In the genomic region with DNA sequence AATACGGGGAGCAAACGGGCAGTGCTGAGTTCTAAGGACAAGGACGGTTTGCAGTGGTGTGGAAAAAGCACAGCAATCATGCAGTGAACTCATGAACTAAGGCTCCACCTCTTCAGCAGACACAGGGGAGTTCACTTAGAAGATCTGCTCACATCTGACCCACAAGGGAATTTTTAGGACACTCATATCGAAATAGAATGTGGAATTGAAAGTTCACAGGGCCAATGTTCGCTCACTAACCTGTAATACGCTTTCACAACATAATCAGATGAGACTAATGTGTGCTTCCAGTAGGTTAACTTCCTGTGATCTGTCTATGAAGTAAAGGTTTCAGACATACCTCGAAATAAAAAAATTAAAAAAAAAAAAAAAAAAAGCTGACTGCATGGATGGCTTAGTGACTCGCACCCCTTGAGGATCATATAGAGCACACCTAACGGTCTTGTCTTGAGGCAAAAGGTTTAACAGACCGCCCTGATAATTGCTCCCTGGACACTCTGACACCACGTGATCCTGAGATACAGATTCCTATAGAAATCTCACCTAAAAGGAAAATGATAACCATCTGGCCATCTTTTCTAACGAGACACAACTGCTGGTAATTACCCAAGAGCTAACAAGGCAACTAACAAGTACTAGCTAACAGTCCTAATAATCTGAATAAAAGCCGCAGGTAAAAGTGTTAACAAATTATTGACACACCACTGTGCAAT, we compare ENCODE assay signal across 19 mouse cellular contexts.
A peak's percentile ranks its signal among the peaks of the same experiment; 100 is the strongest.
DNase-seq lines count a peak whose midpoint lies in the region; ATAC-seq and TF ChIP-seq lines count a peak whose summit lies in the region.
"Had no signal": no experiment of that assay in that cellular context is flagged by ENCODE, and none has a peak within 500 bp of the region (broad histone marks: within the 10 kb centered on the region; RNA-seq: fewer than 3 reads in every experiment).

No protein-coding gene starts in this region.

- no peaks in the 10 kb centered on the region for H3K36me3 ChIP-seq in liver, adult 2 months (ENCODE audit: control insufficient read depth, insufficient read depth, low read length)
- H3K36me3 ChIP-seq in liver, postnatal 0 days (replicated peaks; ENCODE audit: insufficient read depth, low read length) = no peaks in the 10 kb centered on the region
- H3K36me3 ChIP-seq in midbrain, embryonic 16.5 days (ENCODE audit: control insufficient read depth, insufficient read depth, low read length) = no peaks in the 10 kb centered on the region
- H3K36me3 ChIP-seq: embryonic facial prominence, embryonic 12.5 days; heart, embryonic 12.5 days; hindbrain, embryonic 15.5 days had no signal

- no peak overlapping the region; the same call in 1 of the 2 replicates for H3K27ac ChIP-seq in liver, adult 2 months (replicated peaks; ENCODE audit: insufficient read depth, low read depth, low read length)
- no peak overlapping the region for H3K27ac ChIP-seq in liver, postnatal 0 days (ENCODE audit: low read depth)
- no peak overlapping the region for H3K27ac ChIP-seq in midbrain, embryonic 16.5 days (ENCODE audit: low read length)
- H3K27ac ChIP-seq: embryonic facial prominence, embryonic 12.5 days; gastrocnemius, adult 2 months; hindbrain, embryonic 15.5 days had no signal

- no peaks in the 10 kb centered on the region for H3K9me3 ChIP-seq in liver, postnatal 0 days (ENCODE audit: low read length)
- no peaks in the 10 kb centered on the region for H3K9me3 ChIP-seq in midbrain, embryonic 16.5 days (replicated peaks; ENCODE audit: control insufficient read depth, low read length, poor library complexity, severe bottlenecking)
- H3K9me3 ChIP-seq: embryonic facial prominence, embryonic 12.5 days; heart, embryonic 12.5 days; hindbrain, embryonic 15.5 days had no signal

- no peak overlapping the region for H3K9ac ChIP-seq in liver, adult 2 months (ENCODE audit: low read depth, low read length)
- no peak overlapping the region for H3K9ac ChIP-seq in liver, postnatal 0 days (replicated peaks)
- no peak overlapping the region for H3K9ac ChIP-seq in midbrain, embryonic 16.5 days (ENCODE audit: low read depth, low read length)
- H3K9ac ChIP-seq: embryonic facial prominence, embryonic 12.5 days; heart, embryonic 12.5 days; hindbrain, embryonic 15.5 days had no signal

- TF ChIP-seq POLR2A in liver, adult 2 months (IDR thresholded peaks at IDR 0.05; ENCODE audit: extremely low read depth, insufficient read depth, low read length) = no peak

- no peak overlapping the region for H3K4me2 ChIP-seq in liver, postnatal 0 days (ENCODE audit: low read depth, low read length)
- H3K4me2 ChIP-seq in midbrain, embryonic 16.5 days (ENCODE audit: low read length) = no peak overlapping the region
- H3K4me2 ChIP-seq: embryonic facial prominence, embryonic 12.5 days; heart, embryonic 12.5 days; hindbrain, embryonic 15.5 days had no signal

- H3K4me3 ChIP-seq in liver, adult 2 months (ENCODE audit: insufficient read depth, low read depth, low read length) = no peak overlapping the region
- no peak overlapping the region for H3K4me3 ChIP-seq in liver, postnatal 0 days (ENCODE audit: low read depth, low read length)
- no peak overlapping the region for H3K4me3 ChIP-seq in midbrain, embryonic 16.5 days (ENCODE audit: low read depth, low read length)
- H3K4me3 ChIP-seq: embryonic facial prominence, embryonic 12.5 days; gastrocnemius, adult 2 months; heart, embryonic 12.5 days; hindbrain, embryonic 15.5 days had no signal

- 46% methylated on average over 13 of the region's 13 CpGs for WGBS in liver, adult 2 months
- 72% methylated on average over 13 of the region's 13 CpGs for WGBS in liver, postnatal 0 days (ENCODE audit: insufficient replicate concordance)
- WGBS in midbrain, embryonic 16.5 days = 67% methylated on average over 13 of the region's 13 CpGs

- no peaks in the 10 kb centered on the region for H3K27me3 ChIP-seq in liver, adult 2 months (ENCODE audit: control insufficient read depth, insufficient read depth, low read length)
- H3K27me3 ChIP-seq in liver, postnatal 0 days (ENCODE audit: insufficient read depth, low read length) = no peaks in the 10 kb centered on the region
- no peaks in the 10 kb centered on the region for H3K27me3 ChIP-seq in midbrain, embryonic 16.5 days (ENCODE audit: control insufficient read depth, insufficient read depth, low read depth, low read length)
- H3K27me3 ChIP-seq: embryonic facial prominence, embryonic 12.5 days; heart, embryonic 12.5 days; hindbrain, embryonic 15.5 days; Patski had no signal

- peaks cover 13% of the 10 kb centered on the region for H3K4me1 ChIP-seq in liver, adult 2 months (ENCODE audit: control insufficient read depth, insufficient read depth, low read length)
- H3K4me1 ChIP-seq in liver, postnatal 0 days (ENCODE audit: insufficient read depth) = peaks cover 9% of the 10 kb centered on the region; the same call in 1 of the 2 replicates
- peaks cover 11% of the 10 kb centered on the region for H3K4me1 ChIP-seq in midbrain, embryonic 16.5 days (ENCODE audit: control insufficient read depth, insufficient read depth, low read length)
- H3K4me1 ChIP-seq: embryonic facial prominence, embryonic 12.5 days had no signal

- peaks cover 27% of the 10 kb centered on the region for H3K79me2 ChIP-seq in liver, adult 2 months (ENCODE audit: control insufficient read depth, insufficient read depth, low read length)

- no peak for TF ChIP-seq CTCF in liver, adult 2 months (IDR thresholded peaks at IDR 0.05; ENCODE audit: low read depth, low read length)
- TF ChIP-seq CTCF in liver, postnatal 0 days (IDR thresholded peaks at IDR 0.05; ENCODE audit: low read depth) = no peak

- ATAC-seq in liver, postnatal 0 days = no peak
- peak; percentile 82 for ATAC-seq in activated CD4-positive, CD25-positive, alpha-beta regulatory T cell, adult 4 months
- 0 out of 2 replicates have a peak, but pooled peaks have one; percentile 58 for ATAC-seq in monocyte, adult 5-6 weeks (replicated peaks; ENCODE audit: insufficient number of reproducible peaks, low FRiP score, low TSS enrichment, poor library complexity, severe bottlenecking)
- ATAC-seq in midbrain, embryonic 16.5 days = no peak
- ATAC-seq: forebrain, embryonic 16.5 days; Patski had no signal

- peak; percentile 89 for DNase-seq in liver, adult 2 months (ENCODE audit: extremely low read depth, low read depth, low spot score)
- no peak for DNase-seq in liver, postnatal 0 days
- no peak for DNase-seq in kidney, adult 8-10 months
- no peak for DNase-seq in right cerebral cortex, adult 2 months (ENCODE audit: low spot score in 2 of 2)
- DNase-seq: adrenal gland, adult 2 months; adrenal gland, postnatal 25 days; cerebellum, adult 11 months; cerebellum, adult 8-10 months; cerebellum, postnatal 14 days; gastrocnemius, adult 2 months; gastrocnemius, postnatal 25 days had no signal

- no peak for TF ChIP-seq EP300 in liver, postnatal 0 days (IDR thresholded peaks at IDR 0.05; ENCODE audit: low read depth)

Comparison
In these comparisons a context has a peak if more than half of its experiments do, and no peak if none do; other contexts are left out.
1. ATAC-seq: peak in activated CD4-positive, CD25-positive, alpha-beta regulatory T cell, adult 4 months (single experiment) and monocyte, adult 5-6 weeks (single experiment); none in liver, postnatal 0 days (single experiment) and midbrain, embryonic 16.5 days (single experiment).